Mouse (Mus musculus): Measurements from ENCODE around the gene Tspan3.

DNA sequence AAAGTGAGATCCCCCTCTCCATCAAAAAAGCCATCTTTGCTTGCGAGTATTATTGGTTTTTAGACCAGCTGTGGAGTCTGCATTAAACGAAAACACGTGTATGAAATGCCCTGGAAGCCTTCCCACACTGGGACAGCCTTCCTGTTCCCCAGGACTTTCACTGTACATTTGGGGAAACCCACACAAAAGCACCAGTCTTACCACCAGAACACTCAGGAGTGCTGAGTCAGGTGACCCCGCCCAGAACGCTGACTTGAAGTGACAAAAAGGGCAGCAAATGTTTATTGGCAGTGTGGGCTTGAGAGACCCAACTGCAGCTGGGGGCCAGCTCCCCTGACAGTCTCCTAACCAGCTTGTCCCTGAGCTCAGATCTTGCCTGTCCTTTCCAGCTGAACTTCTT lies 884 bp upstream of the Tspan3 start:
- TF ChIP-seq CTCF (IDR thresholded peaks at IDR 0.05; ENCODE audit: extremely low read depth, insufficient read depth, low read length) = no peak
- no peak for TF ChIP-seq POLR2A (IDR thresholded peaks at IDR 0.05; ENCODE audit: extremely low read depth, insufficient read depth, low read length)
